Mouse (Mus musculus) hindbrain, embryonic 16.5 days (tissue): Measurements from ENCODE around the gene Tecpr2. TPM values are rescaled to one million over a fixed set of nuclear protein-coding genes. Genes with fewer than 3 reads are reported as not detected.

Experiments
- ATAC-seq: fragments of 200-750 bp; cut with Nextera tagmentation; 2 replicates; pipeline ENCODE4 v1.8.0; 2017; ENCODE audit warnings: moderate TSS enrichment, moderate library complexity
- H3K27ac ChIP-seq: fragments of 300-500 bp; sonication (generic); 2 replicates; pipeline ENCODE4 v1.5.1; 2014; ENCODE audit warnings: low read depth, mild to moderate bottlenecking, control low read depth, low read length, moderate library complexity
- H3K27me3 ChIP-seq: fragments of 300-500 bp; sonication (generic); replicated peaks from 2 replicates; pipeline ENCODE4 v1.6.1; 2014; ENCODE audit warnings: low read length; ENCODE audit not compliant: control insufficient read depth, insufficient read depth
- H3K36me3 ChIP-seq: fragments of 300-500 bp; sonication (generic); 2 replicates; pipeline ENCODE4 v1.6.1; 2014; ENCODE audit warnings: mild to moderate bottlenecking, low read length, moderate library complexity, mixed read lengths; ENCODE audit not compliant: control insufficient read depth, insufficient read depth
- H3K4me1 ChIP-seq: fragments of 300-500 bp; sonication (generic); 2 replicates; pipeline ENCODE4 v1.6.1; 2014; ENCODE audit warnings: low read depth, low read length; ENCODE audit not compliant: control insufficient read depth, insufficient read depth
- H3K4me2 ChIP-seq: fragments of 300-500 bp; sonication (generic); 2 replicates; pipeline ENCODE4 v1.6.1; 2014; ENCODE audit warnings: mild to moderate bottlenecking, low read length, control low read depth, moderate library complexity
- H3K4me3 ChIP-seq: fragments of 300-500 bp; sonication (generic); 2 replicates; pipeline ENCODE4 v1.5.1; 2014; ENCODE audit warnings: mild to moderate bottlenecking, low read length, control low read depth, moderate library complexity
- H3K9ac ChIP-seq: fragments of 300-500 bp; sonication (generic); 2 replicates; pipeline ENCODE4 v1.6.1; 2014; ENCODE audit warnings: low read depth, mild to moderate bottlenecking, control low read depth, low read length, moderate library complexity
- H3K9me3 ChIP-seq: fragments of 300-500 bp; sonication (generic); 2 replicates; pipeline ENCODE4 v1.6.1; 2014; ENCODE audit warnings: mild to moderate bottlenecking, low read length, moderate library complexity; ENCODE audit not compliant: control insufficient read depth
- WGBS: fragments of 180-500 bp; shearing (Covaris S2); extraction: QIAGEN DNeasy Blood & Tissue Kit; methylation state at CpG from one replicate; pipeline ENCODE4 v1.1.7; 2014; 5-methylcytosine and 5-hydroxymethylcytosine counted together
- polyA plus RNA-seq: library from polyadenylated mRNA; unstranded; fragments of >200 nt; fragmentation: Nextera tagmentation; extraction: Ambion mirVana; gene quantifications from 2 replicates; pipeline ENCODE4 v1.2.1, GENCODE M21; 2015

Gene Tecpr2
- polyA plus RNA-seq, 1 experiment from 2014 or later, result 5.3 TPM

GRCm38 (mm10) chr12:110864008-110864407, 25.1 kb upstream of the Tecpr2 start:
- Histone ChIP-seq H3K9ac (no peak overlapping the region), H3K4me2 (no peak overlapping the region), H3K4me3 (no peak overlapping the region), H3K9me3 (no peaks in the 10 kb centered on the region), H3K4me1 (no peaks in the 10 kb centered on the region), H3K36me3 (peaks cover 25% of the 10 kb centered on the region), H3K27me3 (no peaks in the 10 kb centered on the region), H3K27ac (no peak overlapping the region)
- WGBS, result 94% methylated on average over 6 of the region's 6 CpGs
- no peak for ATAC-seq

GRCm38 (mm10) chr12:110865571-110865970, 23.5 kb upstream of the Tecpr2 start:
- Histone ChIP-seq H3K4me2 (no peak overlapping the region), H3K9me3 (no peaks in the 10 kb centered on the region), H3K27ac (no peak overlapping the region), H3K36me3 (peaks cover 29% of the 10 kb centered on the region), H3K9ac (no peak overlapping the region), H3K27me3 (no peaks in the 10 kb centered on the region), H3K4me1 (no peaks in the 10 kb centered on the region), H3K4me3 (no peak overlapping the region)
- WGBS, result 25% methylated on average over 5 of the region's 6 CpGs
- ATAC-seq, result no peak

DNA sequence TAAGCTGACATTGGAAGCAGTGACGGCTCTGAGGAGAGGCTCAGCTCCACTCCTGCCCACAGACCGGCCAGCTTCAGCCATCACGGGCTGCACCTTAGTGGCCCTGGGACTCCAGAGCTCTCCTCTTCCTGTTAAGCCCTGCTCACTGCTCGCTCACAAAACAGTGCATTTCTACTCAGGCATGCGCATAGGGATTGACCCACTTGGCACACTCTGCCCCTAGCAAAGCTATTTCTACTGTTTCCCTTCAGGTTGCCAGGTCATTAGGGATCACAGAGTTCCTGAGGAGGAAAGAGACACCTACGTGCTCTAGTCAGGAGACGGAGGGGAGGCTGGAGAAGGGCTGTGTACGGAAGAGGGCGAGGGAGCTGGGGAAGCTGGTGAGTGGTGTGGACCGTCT, 23.1 kb upstream of the Tecpr2 start:
- H3K4me3 ChIP-seq, result no peak overlapping the region
- peaks cover 29% of the 10 kb centered on the region for H3K36me3 ChIP-seq
- H3K4me2 ChIP-seq, result no peak overlapping the region
- H3K9ac ChIP-seq, result no peak overlapping the region
- no peak for ATAC-seq
- no peaks in the 10 kb centered on the region for H3K27me3 ChIP-seq
- H3K9me3 ChIP-seq, result no peaks in the 10 kb centered on the region
- no peak overlapping the region for H3K27ac ChIP-seq
- H3K4me1 ChIP-seq, result no peaks in the 10 kb centered on the region
- 77% methylated on average over 10 of the region's 10 CpGs for WGBS

DNA sequence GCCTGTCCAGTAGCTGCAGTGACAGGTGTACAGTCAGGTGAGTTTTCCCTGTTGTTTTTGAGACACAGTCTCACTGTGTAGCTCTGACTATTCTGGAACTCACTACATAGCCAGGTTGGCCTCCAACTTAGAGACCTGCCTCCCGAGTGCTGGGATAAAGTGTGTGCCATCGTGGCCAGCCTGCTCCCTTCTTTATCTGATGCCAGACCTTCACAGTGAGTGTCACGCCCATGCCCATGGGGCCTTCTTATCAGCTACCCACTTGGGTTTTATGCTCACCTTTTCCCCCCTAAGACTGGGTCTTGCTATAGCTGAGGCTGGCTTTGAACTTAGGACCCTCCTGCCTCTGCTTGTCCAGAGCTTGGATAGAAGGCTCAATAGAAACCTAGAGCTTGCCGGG, 19.0 kb upstream of the Tecpr2 start:
- ATAC-seq, result no peak
- no peak overlapping the region for H3K4me3 ChIP-seq
- no peaks in the 10 kb centered on the region for H3K4me1 ChIP-seq
- no peak overlapping the region for H3K27ac ChIP-seq
- WGBS, result 91% methylated on average over 4 of the region's 4 CpGs
- H3K9ac ChIP-seq, result no peak overlapping the region
- H3K4me2 ChIP-seq, result no peak overlapping the region
- H3K27me3 ChIP-seq, result no peaks in the 10 kb centered on the region
- peaks cover 34% of the 10 kb centered on the region for H3K36me3 ChIP-seq
- H3K9me3 ChIP-seq, result no peaks in the 10 kb centered on the region

DNA sequence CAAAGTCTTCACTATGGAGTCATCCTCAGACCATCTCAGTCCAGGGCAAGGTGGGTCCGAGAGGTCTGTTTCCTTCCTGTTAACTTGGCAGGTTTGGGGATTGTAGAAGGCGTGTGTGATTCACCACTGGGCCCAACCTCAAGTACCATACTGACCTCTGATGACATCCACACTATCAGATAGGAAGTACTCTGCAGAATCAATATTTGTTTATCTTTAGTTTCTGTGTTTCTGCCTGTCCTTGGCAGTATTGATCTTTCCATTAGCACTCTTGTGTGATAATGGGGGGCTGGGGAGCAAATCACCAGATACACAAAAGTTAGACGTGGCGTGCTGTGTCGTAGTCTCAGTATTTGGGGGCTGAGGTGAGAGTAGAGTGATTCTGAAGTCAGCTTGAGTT, 17.8 kb upstream of the Tecpr2 start:
- Histone ChIP-seq H3K9ac (no peak overlapping the region), H3K4me3 (no peak overlapping the region), H3K27me3 (no peaks in the 10 kb centered on the region), H3K9me3 (no peaks in the 10 kb centered on the region), H3K27ac (no peak overlapping the region), H3K4me1 (no peaks in the 10 kb centered on the region), H3K36me3 (peaks cover 34% of the 10 kb centered on the region), H3K4me2 (no peak overlapping the region)
- WGBS, result 93% methylated on average over 5 of the region's 5 CpGs
- no peak for ATAC-seq

DNA sequence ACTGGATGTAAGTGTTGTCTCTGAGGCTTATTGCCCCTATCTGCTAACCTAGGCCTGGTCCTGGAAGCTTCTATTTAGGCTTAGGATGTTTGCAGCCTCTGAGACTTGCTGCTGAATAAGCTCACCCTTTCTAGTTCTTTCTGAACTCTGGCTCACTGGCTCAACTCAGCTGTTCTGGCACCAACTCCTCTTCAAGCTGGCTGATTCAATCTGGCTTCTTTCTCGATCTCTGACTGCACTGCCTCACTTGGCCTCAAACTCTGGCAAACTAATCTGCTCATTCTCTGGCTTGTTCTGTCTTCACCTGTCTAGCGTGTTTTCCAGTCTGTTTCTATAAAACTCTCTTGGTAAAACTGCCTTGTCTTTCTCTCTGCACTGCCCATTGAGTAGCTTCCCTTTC, 13.7 kb upstream of the Tecpr2 start:
- H3K9ac ChIP-seq, result no peak overlapping the region
- no peak overlapping the region for H3K4me2 ChIP-seq
- no peak overlapping the region for H3K4me3 ChIP-seq
- no peak overlapping the region for H3K27ac ChIP-seq
- H3K27me3 ChIP-seq, result no peaks in the 10 kb centered on the region
- 90% methylated on average over 2 of the region's 2 CpGs for WGBS
- no peak for ATAC-seq
- H3K9me3 ChIP-seq, result no peaks in the 10 kb centered on the region
- H3K4me1 ChIP-seq, result no peaks in the 10 kb centered on the region
- peaks cover 31% of the 10 kb centered on the region for H3K36me3 ChIP-seq

- Histone ChIP-seq H3K4me2 (no peak overlapping the region), H3K27ac (no peak overlapping the region), H3K9ac (no peak overlapping the region), H3K4me1 (no peaks in the 10 kb centered on the region), H3K9me3 (no peaks in the 10 kb centered on the region), H3K27me3 (no peaks in the 10 kb centered on the region), H3K4me3 (no peak overlapping the region), H3K36me3 (peaks cover 27% of the 10 kb centered on the region)
- ATAC-seq, result no peak
- WGBS, result 92% methylated on average over 7 of the region's 7 CpGs
Observed at GRCm38 (mm10) chr12:110882291-110882690, 6.8 kb upstream of the Tecpr2 start.

- Histone ChIP-seq H3K36me3 (peaks cover 14% of the 10 kb centered on the region), H3K4me1 (peaks cover 15% of the 10 kb centered on the region), H3K27ac (no peak overlapping the region), H3K27me3 (no peaks in the 10 kb centered on the region), H3K4me3 (no peak overlapping the region), H3K4me2 (no peak overlapping the region), H3K9me3 (no peaks in the 10 kb centered on the region), H3K9ac (no peak overlapping the region)
- WGBS, result 100% methylated on average over 2 of the region's 2 CpGs
- no peak for ATAC-seq
Observed at GRCm38 (mm10) chr12:110885251-110885650, 3.8 kb upstream of the Tecpr2 start.

DNA sequence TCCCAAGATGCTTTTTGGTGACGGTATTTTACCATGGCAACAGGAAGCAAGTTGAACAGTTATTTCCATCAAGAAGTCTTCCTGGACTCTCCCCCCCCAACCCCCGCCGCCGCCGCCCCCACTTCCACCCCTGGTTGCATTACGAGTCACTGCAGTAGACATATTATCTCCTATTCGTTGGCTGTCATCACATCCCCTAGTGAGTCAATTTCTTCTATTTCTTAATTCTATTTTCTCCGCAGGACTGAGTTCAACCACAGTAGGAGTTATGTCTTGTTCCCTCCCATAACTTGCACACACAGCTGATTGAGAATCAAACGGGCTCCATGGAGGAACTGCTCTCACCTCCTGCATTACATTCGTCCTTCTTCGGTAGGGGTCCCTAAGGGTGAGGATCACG, 958 bp upstream of the Tecpr2 start:
- Histone ChIP-seq H3K27ac (no peak overlapping the region), H3K4me1 (peaks cover 20% of the 10 kb centered on the region), H3K4me3 (peak overlapping the region; percentile 90), H3K27me3 (no peaks in the 10 kb centered on the region), H3K9ac (peak overlapping the region; percentile 76), H3K4me2 (peak overlapping the region; percentile 94), H3K9me3 (no peaks in the 10 kb centered on the region), H3K36me3 (peaks cover 4% of the 10 kb centered on the region; the same call in 1 of the 2 replicates)
- WGBS, result 36% methylated on average over 12 of the region's 12 CpGs
- ATAC-seq, result no peak

- peak; percentile 61 for ATAC-seq
- WGBS, result 0% methylated on average over 25 of the region's 25 CpGs
- H3K27ac ChIP-seq, result 0 out of 2 replicates have a peak overlapping the region, but pooled peaks have one; percentile 44
- H3K9ac ChIP-seq, result peak overlapping the region; percentile 76
- peaks cover 2% of the 10 kb centered on the region; the same call in 1 of the 2 replicates for H3K36me3 ChIP-seq
- peak overlapping the region; percentile 94 for H3K4me2 ChIP-seq
- H3K4me3 ChIP-seq, result peak overlapping the region; percentile 90
- H3K27me3 ChIP-seq, result no peaks in the 10 kb centered on the region
- no peaks in the 10 kb centered on the region for H3K9me3 ChIP-seq
- peaks cover 20% of the 10 kb centered on the region for H3K4me1 ChIP-seq
Observed at GRCm38 (mm10) chr12:110888606-110889005, 458 bp upstream of the Tecpr2 start.
